ENCODE assay signal across 8 mouse cellular contexts in the genomic region with DNA sequence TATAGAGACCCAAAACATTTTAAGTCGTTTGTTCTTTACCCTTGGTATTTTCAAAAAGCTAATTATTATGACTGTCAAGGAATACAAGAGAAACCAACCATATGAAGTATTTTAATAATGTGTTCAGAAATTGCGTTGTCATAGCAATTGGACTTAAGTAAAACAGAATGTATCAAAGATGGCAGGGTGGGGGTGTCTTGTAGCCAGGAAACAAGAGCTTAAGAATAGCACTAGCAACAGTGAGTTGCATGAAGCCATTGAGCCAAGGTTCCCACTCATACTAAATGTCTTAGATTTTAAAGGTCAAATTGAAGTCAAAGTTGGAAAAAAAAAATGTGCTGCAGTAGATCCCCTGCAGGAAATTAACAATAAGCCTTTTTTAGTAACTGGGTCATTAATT. TPM values are rescaled to one million over a fixed set of nuclear protein-coding genes. Genes with fewer than 3 reads are reported as not detected.
DNase-seq lines count a peak whose midpoint lies in the region; ATAC-seq and TF ChIP-seq lines count a peak whose summit lies in the region.

No protein-coding gene starts in this region.

- no peak for ATAC-seq in forebrain, embryonic 13.5 days
- no peak for ATAC-seq in liver, embryonic 14.5 days (ENCODE audit: insufficient read depth)
- no peak for ATAC-seq in monocyte, adult 5-6 weeks (replicated peaks; ENCODE audit: insufficient number of reproducible peaks, low FRiP score, low TSS enrichment, poor library complexity, severe bottlenecking)
- no peak for ATAC-seq in megakaryocyte-erythroid progenitor cell, adult 5-6 weeks (replicated peaks; ENCODE audit: low FRiP score, low TSS enrichment, poor library complexity, severe bottlenecking)

- no peaks in the 10 kb centered on the region for H3K27me3 ChIP-seq in heart, embryonic 10.5 days (ENCODE audit: insufficient read depth, poor library complexity, severe bottlenecking)
- no peaks in the 10 kb centered on the region for H3K27me3 ChIP-seq in forebrain, embryonic 13.5 days
- H3K27me3 ChIP-seq in liver, embryonic 14.5 days (ENCODE audit: control insufficient read depth, insufficient read depth, low read length), result peaks cover 50% of the 10 kb centered on the region

- H3K9me3 ChIP-seq in heart, embryonic 10.5 days, result no peaks in the 10 kb centered on the region
- H3K9me3 ChIP-seq in forebrain, embryonic 13.5 days (replicated peaks), result no peaks in the 10 kb centered on the region
- H3K9me3 ChIP-seq in liver, embryonic 14.5 days (ENCODE audit: control insufficient read depth, low read length), result no peaks in the 10 kb centered on the region

- H3K4me3 ChIP-seq in heart, embryonic 10.5 days, result peak overlapping the region; percentile 85
- peak overlapping the region; percentile 93 for H3K4me3 ChIP-seq in forebrain, embryonic 13.5 days
- no peak overlapping the region; a peak in 1 of 4 replicates for H3K4me3 ChIP-seq in liver, embryonic 14.5 days (ENCODE audit: insufficient read depth in 1 of 2, low read depth in 2 of 2, low read length in 2 of 2)

- WGBS in heart, embryonic 10.5 days, result 80% methylated on average over 2 of the region's 2 CpGs
- WGBS in forebrain, embryonic 13.5 days, result 61% methylated on average over 2 of the region's 2 CpGs
- 69% methylated on average over 2 of the region's 2 CpGs for WGBS in liver, embryonic 14.5 days (ENCODE audit: insufficient replicate concordance)

- peaks cover 38% of the 10 kb centered on the region for H3K4me1 ChIP-seq in heart, embryonic 10.5 days
- H3K4me1 ChIP-seq in forebrain, embryonic 13.5 days, result peaks cover 71% of the 10 kb centered on the region
- H3K4me1 ChIP-seq in liver, embryonic 14.5 days (replicated peaks; ENCODE audit: control insufficient read depth in 2 of 2, insufficient read depth in 2 of 2, low read length in 1 of 2), result peaks cover 0 to 13% of the 10 kb centered on the region in 2 experiments; a peak in 2 of 4 replicates

- H3K27ac ChIP-seq in heart, embryonic 10.5 days, result peak overlapping the region; percentile 96; the same call in 1 of the 2 replicates
- no peak overlapping the region for H3K27ac ChIP-seq in forebrain, embryonic 13.5 days
- no peak overlapping the region for H3K27ac ChIP-seq in liver, embryonic 14.5 days

- H3K9ac ChIP-seq in forebrain, embryonic 13.5 days, result peak overlapping the region; percentile 100
- no peak overlapping the region for H3K9ac ChIP-seq in liver, embryonic 14.5 days (replicated peaks)

- peak overlapping the region; percentile 65 for H3K4me2 ChIP-seq in forebrain, embryonic 13.5 days
- peak overlapping the region; percentile 65 for H3K4me2 ChIP-seq in liver, embryonic 14.5 days (ENCODE audit: low read depth)

- TF ChIP-seq CTCF in liver, embryonic 14.5 days (IDR thresholded peaks at IDR 0.05; ENCODE audit: low read depth), result no peak

- intact Hi-C loops in heart, postnatal 36 days (cut with DNase I), result no loop called here

- peaks cover 29% of the 10 kb centered on the region for H3K36me3 ChIP-seq in heart, embryonic 10.5 days
- H3K36me3 ChIP-seq in forebrain, embryonic 13.5 days (ENCODE audit: poor library complexity, severe bottlenecking), result peaks cover 26% of the 10 kb centered on the region
- no peaks in the 10 kb centered on the region for H3K36me3 ChIP-seq in liver, embryonic 14.5 days (replicated peaks; ENCODE audit: control insufficient read depth, insufficient read depth, low read depth)

- TF ChIP-seq EP300 in liver, embryonic 14.5 days (IDR thresholded peaks at IDR 0.05; ENCODE audit: low read depth), result no peak

- DNase-seq in heart, embryonic 10.5 days (ENCODE audit: low spot score), result no peak
- no peak for DNase-seq in heart, postnatal 36 days
- DNase-seq in 416B (ENCODE audit: low read depth), result peak; percentile 23
- no peak for DNase-seq in liver, embryonic 14.5 days (ENCODE audit: low read depth in 3 of 3, low spot score in 3 of 3)
- no peak for DNase-seq in thymus, postnatal 36 days

RNA-seq across cellular contexts. Expression of gene Sptan1, which starts 1.5 kb away (rescaled TPM):
- polyA plus RNA-seq in heart, embryonic 10.5 days (2016; fragmentation: Nextera tagmentation; extraction: Ambion mirVana), result 103 and 116 TPM in 2 replicates
- total RNA-seq in heart, postnatal 36 days (2021), result 100 to 1,000 TPM; 193 to 213 TPM
- polyA plus RNA-seq in forebrain, embryonic 13.5 days (2015; fragmentation: Nextera tagmentation; extraction: Ambion mirVana), result 157 and 178 TPM in 2 replicates
- polyA plus RNA-seq in liver, embryonic 14.5 days (2012; rRNA removed), result 11.5 and 21.1 TPM in 2 replicates
- 14.5 and 14.6 TPM in 2 replicates for polyA plus RNA-seq in liver, embryonic 14.5 days (2014; fragmentation: Nextera tagmentation; extraction: Ambion mirVana)
- total RNA-seq in monocyte, adult 5-6 weeks (2017), result 296 to 354 TPM (median 326 TPM) in 3 replicates
- 5.2 and 8.1 TPM in 2 replicates for total RNA-seq in megakaryocyte-erythroid progenitor cell, adult 5-6 weeks (2014; fragmentation: Nextera tagmentation)
- 9.7 and 19.7 TPM in 2 replicates for total RNA-seq in megakaryocyte-erythroid progenitor cell, adult 5-6 weeks (2017)

RNA-seq across cellular contexts. Expression of gene Gle1, which starts 31.6 kb away (rescaled TPM):
- 50.0 and 61.3 TPM in 2 replicates for polyA plus RNA-seq in heart, embryonic 10.5 days (2016; fragmentation: Nextera tagmentation; extraction: Ambion mirVana)
- 10 to 100 TPM; 22.5 to 26.8 TPM for total RNA-seq in heart, postnatal 36 days (2021)
- 82.5 and 83.3 TPM in 2 replicates for polyA plus RNA-seq in forebrain, embryonic 13.5 days (2015; fragmentation: Nextera tagmentation; extraction: Ambion mirVana)
- polyA plus RNA-seq in liver, embryonic 14.5 days (2012; rRNA removed), result 11.2 and 13.5 TPM in 2 replicates
- polyA plus RNA-seq in liver, embryonic 14.5 days (2014; fragmentation: Nextera tagmentation; extraction: Ambion mirVana), result 17.6 and 20.5 TPM in 2 replicates
- total RNA-seq in monocyte, adult 5-6 weeks (2017), result 62.8 to 92.3 TPM (median 86.3 TPM) in 3 replicates
- total RNA-seq in megakaryocyte-erythroid progenitor cell, adult 5-6 weeks (2014; fragmentation: Nextera tagmentation), result 39.1 and 52.0 TPM in 2 replicates
- 64.5 and 72.1 TPM in 2 replicates for total RNA-seq in megakaryocyte-erythroid progenitor cell, adult 5-6 weeks (2017)

Comparison
In these comparisons a context has a peak if more than half of its experiments do, and no peak if none do; other contexts are left out.
1. H3K4me3 ChIP-seq: peak in heart, embryonic 10.5 days (single experiment) and forebrain, embryonic 13.5 days (single experiment); none in liver, embryonic 14.5 days (0 of 2).
2. RNA of gene Sptan1, which starts 1.5 kb away (total RNA-seq): 296 to 354 TPM in monocyte, adult 5-6 weeks and 193 to 213 TPM in heart, postnatal 36 days; 5.2 to 19.7 TPM in megakaryocyte-erythroid progenitor cell, adult 5-6 weeks; every median in the first group is over 4 times any median in the second.